Mouse (Mus musculus) activated CD4-positive, CD25-positive, alpha-beta regulatory T cell, adult 9 weeks (primary cell): Measurements from ENCODE around the gene Tmem106b. TPM values are rescaled to one million over a fixed set of nuclear protein-coding genes. Genes with fewer than 3 reads are reported as not detected.

Experiments used
- polyA plus RNA-seq: library from polyadenylated mRNA; unstranded; fragments of 100-300 nt; shearing (Covaris generic); gene quantifications from one replicate; pipeline ENCODE4 v1.2.1, GENCODE M21; 2017

The Tmem106b gene
- polyA plus RNA-seq, result 71.6 TPM

GRCm38 (mm10) chr6:13069302-13070146 lies at the start of gene Tmem106b:
Tmem106b (plus strand) TSS chr6:13069759.

Other genes with a start within 250 kb of the Tmem106b start
- 0.34 TPM for gene Vwde, start 155.2 kb downstream of the Tmem106b start, polyA plus RNA-seq